Mouse (Mus musculus) liver, adult 2 months (tissue): ENCODE data around the gene Senp8. TPM values are rescaled to one million over a fixed set of nuclear protein-coding genes. Genes with fewer than 3 reads are reported as not detected.

ENCODE experiments used
- DNase-seq: peaks from one replicate; pipeline ENCODE4 v3.0.0-alpha.2; 2011; ENCODE audit warnings: low read depth, low spot score; ENCODE audit errors: extremely low read depth
- H3K27ac ChIP-seq: fragments of 200-500 bp; replicated peaks from 2 replicates; pipeline ENCODE4 v1.5.1; 2012; ENCODE audit warnings: low read depth, mild to moderate bottlenecking, control low read depth, inconsistent platforms, low read length; ENCODE audit not compliant: insufficient read depth
- H3K27me3 ChIP-seq: fragments of 200-500 bp; 2 replicates; pipeline ENCODE4 v1.6.1; 2012; ENCODE audit warnings: mild to moderate bottlenecking, moderate library complexity, low read length, inconsistent platforms; ENCODE audit not compliant: control insufficient read depth, insufficient read depth
- H3K36me3 ChIP-seq: fragments of 200-500 bp; 2 replicates; pipeline ENCODE4 v1.6.1; 2012; ENCODE audit warnings: low read length, inconsistent platforms; ENCODE audit not compliant: control insufficient read depth, insufficient read depth
- H3K4me1 ChIP-seq: fragments of 200-500 bp; 2 replicates; pipeline ENCODE4 v1.6.1; 2011; ENCODE audit warnings: low read length; ENCODE audit not compliant: control insufficient read depth, insufficient read depth
- H3K4me3 ChIP-seq: fragments of 200-500 bp; 2 replicates; pipeline ENCODE4 v1.5.1; 2011; ENCODE audit warnings: low read depth, mild to moderate bottlenecking, control low read depth, low read length, moderate library complexity; ENCODE audit not compliant: insufficient read depth
- H3K79me2 ChIP-seq: fragments of 200-500 bp; 2 replicates; pipeline ENCODE4 v1.6.1; 2012; ENCODE audit warnings: inconsistent platforms, mild to moderate bottlenecking, low read length, moderate library complexity; ENCODE audit not compliant: control insufficient read depth, insufficient read depth
- H3K9ac ChIP-seq: fragments of 200-500 bp; 2 replicates; pipeline ENCODE4 v1.6.1; 2012; ENCODE audit warnings: low read depth, mild to moderate bottlenecking, control low read depth, inconsistent platforms, low read length
- CTCF ChIP-seq: fragments of 200-500 bp; IDR thresholded peaks from 2 replicates; pipeline ENCODE4 v1.5.1; 2011; ENCODE audit warnings: low read depth, low read length, control low read depth
- POLR2A ChIP-seq: fragments of 200-500 bp; IDR thresholded peaks from 2 replicates; pipeline ENCODE4 v1.6.1; 2011; ENCODE audit warnings: low read length, control low read depth; ENCODE audit not compliant: insufficient read depth; ENCODE audit errors: extremely low read depth
- WGBS: fragments of 180-500 bp; shearing (Covaris S2); methylation state at CpG from one replicate; pipeline ENCODE4 v1.1.7; 2018; 5-methylcytosine and 5-hydroxymethylcytosine counted together
- polyA plus RNA-seq: library from polyadenylated mRNA; depleted of rRNA; stranded (reverse); fragments of >200 nt; gene quantifications from 2 replicates; pipeline ENCODE4 v1.2.3, GENCODE M21; 2012
- total RNA-seq: library from RNA; depleted of rRNA; stranded (reverse); fragments of >200 nt; gene quantifications from 2 replicates; pipeline ENCODE4 v1.2.3, GENCODE M21; 2014

Senp8 gene
- total and polyA plus RNA-seq, 2 experiments, result 1.2 to 2.5 TPM

- no peaks in the 10 kb centered on the region for H3K27me3 ChIP-seq
- H3K36me3 ChIP-seq, result no peaks in the 10 kb centered on the region
- H3K9ac ChIP-seq, result peak overlapping the region; percentile 83
- WGBS, result under 1% methylated on average over 45 of the region's 49 CpGs
- no peaks in the 10 kb centered on the region for H3K79me2 ChIP-seq
- no peaks in the 10 kb centered on the region; the same call in 1 of the 2 replicates for H3K4me1 ChIP-seq
- H3K27ac ChIP-seq, result peak overlapping the region; percentile 86
- peak overlapping the region; percentile 87 for H3K4me3 ChIP-seq
- DNase-seq, result peak; percentile 63
- no peak for TF ChIP-seq POLR2A
- no peak for TF ChIP-seq CTCF
Measured at GRCm38 (mm10) chr9:59751066-59751581, 614 bp upstream of the Senp8 start.

GRCm38 (mm10) chr9:59749581-59750265 lies 787 bp downstream of the Senp8 start:
- DNase-seq, result no peak
- Histone ChIP-seq H3K27me3 (no peaks in the 10 kb centered on the region), H3K36me3 (no peaks in the 10 kb centered on the region), H3K27ac (peak overlapping the region; percentile 51; the same call in 1 of the 2 replicates), H3K4me1 (no peaks in the 10 kb centered on the region; the same call in 1 of the 2 replicates), H3K4me3 (peak overlapping the region; percentile 52; the same call in 1 of the 2 replicates), H3K79me2 (no peaks in the 10 kb centered on the region), H3K9ac (no peak overlapping the region)
- WGBS, result 37% methylated on average over 12 of the region's 12 CpGs
- TF ChIP-seq POLR2A (no peak), CTCF (no peak)

DNA sequence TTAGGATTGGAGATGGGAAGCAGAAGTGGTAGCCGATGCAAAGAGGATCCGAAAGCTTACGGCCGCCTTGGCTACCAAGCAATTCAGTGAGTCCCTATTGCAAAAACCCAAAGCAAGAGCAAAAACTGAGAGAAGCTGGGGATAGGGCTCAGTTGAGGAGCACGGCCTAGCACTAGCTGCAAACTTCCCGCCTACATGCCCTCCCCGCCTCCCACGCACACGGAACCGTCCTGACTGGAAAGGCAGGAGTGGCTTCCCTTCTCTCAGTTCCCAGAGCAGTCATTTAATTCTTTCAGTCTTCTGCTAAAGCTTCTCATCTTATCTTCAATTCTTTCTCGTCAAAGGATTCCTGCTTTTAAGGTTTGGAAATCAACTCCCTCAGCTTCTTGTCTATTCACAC lies 1.5 kb downstream of the Senp8 start:
- H3K36me3 ChIP-seq, result no peaks in the 10 kb centered on the region
- no peak overlapping the region for H3K27ac ChIP-seq
- no peaks in the 10 kb centered on the region for H3K27me3 ChIP-seq
- WGBS, result 77% methylated on average over 11 of the region's 11 CpGs
- H3K4me3 ChIP-seq, result no peak overlapping the region
- no peak overlapping the region for H3K9ac ChIP-seq
- DNase-seq, result peak; percentile 31
- TF ChIP-seq POLR2A, result no peak
- H3K4me1 ChIP-seq, result no peaks in the 10 kb centered on the region; the same call in 1 of the 2 replicates
- H3K79me2 ChIP-seq, result no peaks in the 10 kb centered on the region

DNA sequence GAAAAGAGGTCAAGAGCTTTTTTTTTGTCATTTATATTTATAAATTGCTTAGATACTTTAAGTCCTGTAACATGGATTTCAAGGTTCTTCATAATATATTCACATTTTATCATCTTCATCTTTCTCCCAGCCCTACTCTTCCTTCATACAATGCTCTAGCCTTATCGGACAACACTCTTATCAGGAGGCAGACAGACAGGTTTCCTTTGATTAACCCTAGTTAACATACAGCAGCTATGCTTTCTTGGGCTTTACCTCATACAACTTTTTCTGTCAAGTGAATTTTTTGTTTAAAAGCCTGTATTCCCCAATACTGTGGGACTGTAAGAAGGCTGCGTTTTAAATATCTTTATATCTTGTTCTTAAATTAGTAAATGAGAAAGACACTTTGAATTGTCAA lies 2.1 kb downstream of the Senp8 start:
- DNase-seq, result no peak
- H3K36me3 ChIP-seq, result no peaks in the 10 kb centered on the region
- no peak overlapping the region for H3K4me3 ChIP-seq
- no peaks in the 10 kb centered on the region for H3K27me3 ChIP-seq
- H3K79me2 ChIP-seq, result no peaks in the 10 kb centered on the region
- no peak overlapping the region for H3K9ac ChIP-seq
- H3K27ac ChIP-seq, result no peak overlapping the region
- no peak for TF ChIP-seq CTCF
- no peak for TF ChIP-seq POLR2A
- WGBS, result 66% methylated on average over 2 of the region's 2 CpGs
- H3K4me1 ChIP-seq, result no peaks in the 10 kb centered on the region; the same call in 1 of the 2 replicates

- DNase-seq, result no peak
- Histone ChIP-seq H3K9ac (no peak overlapping the region), H3K4me1 (no peaks in the 10 kb centered on the region), H3K27me3 (no peaks in the 10 kb centered on the region), H3K27ac (no peak overlapping the region), H3K79me2 (no peaks in the 10 kb centered on the region), H3K36me3 (no peaks in the 10 kb centered on the region), H3K4me3 (no peak overlapping the region)
- TF ChIP-seq CTCF, result no peak
- TF ChIP-seq POLR2A, result no peak
- 95% methylated on average over 3 of the region's 3 CpGs for WGBS
Measured at GRCm38 (mm10) chr9:59743903-59744302, 6.6 kb downstream of the Senp8 start.

DNA sequence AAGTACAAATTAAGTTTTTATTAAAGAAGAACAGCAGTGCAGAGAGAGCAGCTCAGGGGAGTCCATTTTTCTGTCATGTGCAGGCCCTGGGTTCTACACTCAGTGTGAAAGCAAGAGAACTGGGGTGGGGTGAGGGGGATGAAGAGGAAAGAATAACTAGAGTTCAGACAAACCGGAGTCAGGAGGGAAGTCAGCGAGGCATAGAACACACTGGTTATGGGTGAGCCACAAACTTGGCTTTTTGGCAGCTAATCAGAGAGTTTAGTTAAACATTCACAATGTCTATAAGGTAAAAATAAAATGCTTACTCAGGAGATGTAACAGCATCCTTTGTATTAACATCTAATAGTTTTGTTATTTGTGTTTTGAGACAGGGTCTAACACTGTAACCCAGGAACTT lies 9.9 kb downstream of the Senp8 start:
- Histone ChIP-seq H3K36me3 (no peaks in the 10 kb centered on the region), H3K4me1 (no peaks in the 10 kb centered on the region), H3K27ac (no peak overlapping the region), H3K4me3 (no peak overlapping the region), H3K9ac (no peak overlapping the region), H3K27me3 (no peaks in the 10 kb centered on the region), H3K79me2 (no peaks in the 10 kb centered on the region)
- DNase-seq, result no peak
- WGBS, result 43% methylated on average over 2 of the region's 2 CpGs
- TF ChIP-seq POLR2A (no peak), CTCF (no peak)
